Mouse (Mus musculus) natural killer cell, adult 2 months (primary cell): Measurements from ENCODE around the gene Cmya5.

ENCODE experiments used
- DNase-seq, 2 experiments: peaks; one replicate each; pipeline ENCODE4 v3.0.0; 2022; ENCODE audit warnings: low spot score in 2 of 2

Gene Cmya5

DNA sequence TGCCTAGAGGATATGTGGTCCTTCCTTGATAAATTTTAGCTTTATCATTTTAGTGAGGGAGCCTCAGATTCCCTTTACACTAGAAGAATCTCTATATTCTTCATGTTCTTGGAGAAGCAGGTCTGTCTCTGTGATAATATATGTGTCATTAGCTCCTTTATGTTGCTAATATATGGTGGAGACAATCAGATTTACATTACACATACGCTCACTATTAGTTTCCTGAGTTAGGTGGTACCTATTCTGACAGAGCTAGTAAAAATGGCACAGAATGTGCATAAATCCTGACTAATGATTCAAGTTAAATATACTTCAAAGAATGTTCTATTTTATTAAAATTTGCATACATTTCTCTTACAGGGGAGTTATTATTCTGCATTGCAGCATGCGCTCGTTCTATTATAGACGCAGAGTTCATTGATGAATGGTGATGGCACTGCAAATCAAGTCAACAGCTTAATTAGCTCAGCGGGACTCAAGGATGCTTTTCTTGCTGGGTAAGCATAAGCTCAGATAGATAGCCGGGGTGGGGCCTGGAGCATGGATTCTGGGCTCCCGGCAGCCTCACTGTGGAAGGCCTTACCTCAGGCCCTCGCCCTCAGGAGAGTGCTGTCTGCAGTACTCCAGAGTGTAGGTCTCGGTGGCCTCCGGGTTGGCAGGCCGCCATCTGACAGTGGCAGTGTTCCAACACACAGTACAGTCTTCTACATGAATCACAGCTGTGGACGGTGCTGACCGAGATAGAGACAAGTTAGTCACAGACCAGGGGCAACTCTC, 81.5 kb downstream of the Cmya5 start:
- no peak for DNase-seq

DNA sequence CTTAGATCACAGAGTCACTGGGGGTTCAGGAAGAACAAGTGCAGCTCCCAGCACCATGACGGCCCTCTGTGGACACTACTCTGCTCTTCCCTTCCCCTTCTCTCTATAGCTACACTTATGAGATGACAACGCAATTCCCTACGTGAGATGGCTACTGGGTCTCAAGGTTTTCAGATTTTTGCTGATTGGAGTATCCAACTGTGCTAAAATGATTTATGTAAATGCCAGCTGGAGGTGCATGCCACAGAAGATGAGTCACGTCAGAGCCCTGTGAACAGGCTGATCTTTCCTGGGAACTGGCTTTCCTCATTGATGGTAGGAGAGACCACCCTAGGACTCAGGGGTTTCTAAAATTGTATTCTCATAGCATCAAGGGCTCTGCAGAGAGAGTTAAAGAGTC, 83.2 kb downstream of the Cmya5 start:
- no peak for DNase-seq

DNA sequence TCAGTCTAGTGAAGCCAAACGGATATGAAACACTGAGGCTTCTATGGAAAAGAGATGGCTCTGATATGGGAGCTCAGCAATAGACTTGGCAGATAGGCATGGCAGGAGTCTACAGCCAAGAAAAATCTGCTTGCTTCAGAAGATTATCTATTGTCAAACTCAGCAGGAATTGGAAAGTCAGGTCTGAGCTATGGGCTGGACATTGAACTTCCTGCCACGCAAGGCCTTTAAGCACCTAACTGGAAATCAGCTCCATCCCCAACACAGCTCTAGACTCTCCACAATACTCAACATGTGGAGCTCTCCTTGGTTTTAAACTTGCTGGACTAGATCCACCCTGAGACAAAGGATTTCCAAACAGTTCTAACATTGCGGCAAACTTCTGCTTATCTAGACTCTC, 84.1 kb downstream of the Cmya5 start:
- no peak for DNase-seq

DNA sequence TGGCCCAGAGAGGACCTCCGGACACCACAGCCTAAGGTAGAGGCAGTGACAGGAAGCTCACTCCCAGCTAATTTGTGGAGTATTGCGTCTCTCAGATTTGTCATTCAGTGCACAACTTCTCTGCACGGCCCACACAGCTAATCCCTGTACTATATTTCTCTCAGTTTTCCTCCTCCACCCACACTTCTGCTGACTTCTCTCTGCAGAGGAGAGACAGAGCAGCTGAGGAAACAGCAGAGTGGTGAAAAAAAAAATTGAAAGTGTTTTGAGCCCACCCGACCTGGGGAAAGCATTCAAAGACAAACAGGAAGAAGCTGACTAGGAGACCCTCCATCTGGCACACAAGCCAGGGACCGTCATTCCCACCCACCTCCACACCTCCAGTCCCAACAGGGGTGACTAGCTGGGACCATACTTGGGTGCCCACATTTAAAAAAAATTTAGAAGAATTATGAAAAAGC, 85.9 kb downstream of the Cmya5 start:
- DNase-seq, result no peak

DNA sequence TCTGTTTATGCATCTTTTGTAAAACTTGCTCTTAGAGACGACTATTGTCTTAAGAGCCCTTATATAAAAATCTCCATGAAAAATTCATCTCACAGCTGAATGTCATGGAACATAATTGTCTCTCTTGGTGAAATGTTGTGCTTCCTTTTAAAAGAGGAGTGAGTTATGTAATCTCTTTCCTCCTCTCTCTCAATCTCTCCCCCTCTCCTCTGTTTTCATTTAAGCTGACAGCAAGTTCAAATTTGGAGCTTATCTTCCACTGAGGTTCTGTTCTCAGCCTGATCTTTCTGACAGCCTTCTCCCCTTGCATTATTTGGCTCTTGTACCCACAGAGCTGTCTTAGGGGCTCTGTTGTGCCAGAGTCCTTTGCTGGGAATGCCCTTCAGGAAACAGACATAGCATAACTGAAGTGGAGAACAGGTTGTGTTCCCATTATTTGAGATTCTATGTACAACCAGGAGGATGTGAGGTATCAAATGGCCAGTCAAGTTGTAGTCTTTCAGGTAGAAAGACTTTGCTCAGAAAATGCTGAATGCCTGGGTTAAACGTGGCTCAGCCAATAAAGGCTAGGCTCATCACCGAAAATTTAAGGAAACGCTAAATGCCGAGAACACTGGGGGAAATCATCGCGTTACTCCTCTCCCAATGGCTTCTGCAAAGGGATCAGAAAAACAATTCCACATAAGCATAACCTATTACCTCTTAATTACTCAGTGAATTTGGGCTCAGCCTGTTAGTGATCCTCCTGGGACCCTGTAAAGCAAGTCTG, 86.8 kb downstream of the Cmya5 start:
- no peak for DNase-seq

DNA sequence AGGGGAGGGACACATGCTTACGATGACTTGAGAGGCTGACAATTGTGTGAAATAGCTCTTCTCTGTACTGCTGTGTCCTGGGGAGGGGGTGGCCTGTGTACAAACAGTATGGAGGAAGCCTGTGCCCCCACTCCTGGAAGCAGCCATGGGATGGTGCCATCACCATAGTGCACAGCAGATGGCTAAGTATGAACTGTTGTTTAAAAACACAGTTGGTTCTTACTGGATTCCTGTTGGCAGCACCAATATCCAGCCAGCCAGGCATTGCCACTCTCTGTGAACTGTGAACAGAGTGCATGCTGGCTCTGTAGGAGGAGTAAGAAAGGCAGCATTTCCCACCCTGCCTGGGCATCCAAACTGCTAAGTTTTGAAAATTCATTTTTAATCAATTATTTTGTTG, 88.4 kb downstream of the Cmya5 start:
- DNase-seq, result no peak

DNA sequence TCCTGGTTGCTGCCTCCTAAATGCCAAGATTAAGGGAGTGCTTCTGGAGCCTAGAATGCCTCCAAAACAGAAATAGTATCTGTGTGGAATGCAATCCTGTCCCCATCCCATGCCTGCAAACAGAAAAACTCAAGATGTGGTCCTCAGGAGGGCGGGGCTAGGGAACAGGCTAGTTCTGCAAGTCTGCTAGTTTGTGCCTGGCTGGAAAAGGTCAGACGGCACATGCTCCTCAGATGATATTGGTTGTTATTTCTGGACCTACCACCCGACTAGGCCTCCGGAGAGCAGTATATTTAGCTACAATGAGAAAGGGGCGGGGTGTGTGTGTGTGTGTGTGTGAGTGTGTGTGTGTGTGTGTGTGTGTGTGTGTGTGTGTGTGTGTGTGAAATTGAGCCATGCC, 93.0 kb downstream of the Cmya5 start:
- no peak for DNase-seq

DNA sequence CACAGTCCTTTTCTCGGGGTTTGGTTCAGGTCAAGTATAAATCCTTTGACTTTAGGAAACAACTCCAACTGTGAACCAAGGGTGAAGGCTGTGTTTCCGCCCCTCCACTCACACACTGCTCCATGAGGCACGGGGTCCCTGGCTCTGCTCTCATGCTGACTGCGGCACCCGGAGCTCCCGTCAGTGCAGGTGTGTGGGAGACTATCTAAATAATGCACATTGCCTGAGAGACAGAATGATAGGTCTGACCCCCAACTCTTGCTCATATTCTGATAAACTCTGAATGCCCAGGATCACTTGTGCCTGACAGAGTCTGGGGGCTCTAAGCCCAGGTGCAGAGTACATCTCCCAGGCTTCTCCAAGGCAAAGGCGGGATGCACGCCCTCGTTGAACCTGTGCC, 103.5 kb downstream of the Cmya5 start:
- DNase-seq, result no peak

DNA sequence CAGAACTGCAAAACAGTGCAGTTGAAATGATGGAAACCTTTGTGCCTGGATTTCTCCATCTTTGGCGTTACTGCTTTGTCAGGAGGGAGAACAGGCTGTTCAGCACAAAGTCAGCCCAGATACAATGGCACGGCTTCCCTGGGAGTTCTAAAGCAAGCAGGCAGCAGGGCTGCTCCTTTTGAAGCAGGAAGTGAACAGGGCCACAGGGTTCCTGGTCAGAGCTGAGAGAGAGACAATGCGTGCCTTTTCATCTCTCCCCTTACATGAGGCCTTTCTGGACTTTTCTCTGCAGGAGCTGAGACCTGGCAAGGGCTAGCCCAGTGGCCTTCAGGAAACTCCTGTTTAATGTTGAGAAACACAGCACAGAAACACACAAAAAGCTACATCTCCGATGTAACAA, 108.3 kb downstream of the Cmya5 start:
- DNase-seq, result no peak

DNA sequence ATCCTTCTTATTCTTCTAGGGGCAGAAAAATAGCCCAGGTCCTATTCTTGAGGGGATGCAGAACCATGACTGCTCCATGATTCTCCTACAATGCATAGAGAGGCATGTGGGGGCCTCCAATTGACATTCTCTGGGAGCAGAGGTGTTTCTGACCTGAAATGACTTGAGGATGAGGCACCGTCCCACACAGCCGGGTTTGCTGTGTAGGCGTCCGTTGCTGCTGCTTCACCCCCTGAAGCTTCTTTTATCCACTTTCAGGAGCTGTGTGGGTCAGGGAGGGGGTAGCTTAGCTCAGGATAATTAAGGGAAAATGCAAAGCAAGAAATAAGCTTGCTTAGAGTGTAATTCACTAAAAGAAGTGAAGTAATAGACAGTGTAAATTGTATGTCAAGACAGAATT, 115.2 kb downstream of the Cmya5 start:
- DNase-seq, result no peak

DNA sequence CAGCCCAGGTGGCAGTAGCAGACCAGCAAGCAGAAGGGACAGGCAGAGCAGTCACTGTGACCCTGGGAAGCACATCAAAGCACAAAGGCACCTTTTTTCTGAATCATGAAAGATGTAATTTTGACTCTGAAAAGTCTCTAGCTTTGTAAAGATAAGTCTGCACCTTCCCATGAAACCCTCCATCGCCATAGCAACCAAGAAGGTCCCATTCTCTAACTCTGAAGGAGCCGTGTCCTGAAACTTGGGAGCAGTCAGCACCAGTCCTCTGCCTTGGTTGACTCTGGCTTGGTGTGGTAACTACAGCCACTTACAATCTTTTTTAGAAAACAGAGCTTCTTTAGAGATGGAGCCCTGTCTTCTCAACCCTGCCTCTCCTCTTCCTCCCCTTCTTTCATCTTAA, 119.7 kb downstream of the Cmya5 start:
- DNase-seq, result no peak

DNA sequence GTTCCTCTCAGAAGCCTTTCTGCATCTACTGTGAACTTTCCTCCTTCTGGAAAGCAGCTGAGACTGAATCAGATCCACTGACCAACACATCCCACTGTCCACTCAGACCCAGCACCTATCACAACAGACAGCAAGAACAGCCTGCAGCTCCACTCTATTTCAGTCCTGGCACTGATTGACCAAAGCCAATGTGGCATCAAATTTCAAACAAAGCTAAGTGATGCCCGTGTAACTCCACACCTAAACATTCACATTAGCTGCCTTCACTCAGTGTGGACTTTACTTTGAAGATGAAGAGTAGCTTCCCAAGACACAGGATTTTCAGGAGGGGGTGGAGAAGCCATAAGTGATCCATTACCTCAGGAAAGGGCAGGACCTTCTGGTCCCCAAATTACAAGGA, 122.4 kb downstream of the Cmya5 start:
- no peak for DNase-seq

DNA sequence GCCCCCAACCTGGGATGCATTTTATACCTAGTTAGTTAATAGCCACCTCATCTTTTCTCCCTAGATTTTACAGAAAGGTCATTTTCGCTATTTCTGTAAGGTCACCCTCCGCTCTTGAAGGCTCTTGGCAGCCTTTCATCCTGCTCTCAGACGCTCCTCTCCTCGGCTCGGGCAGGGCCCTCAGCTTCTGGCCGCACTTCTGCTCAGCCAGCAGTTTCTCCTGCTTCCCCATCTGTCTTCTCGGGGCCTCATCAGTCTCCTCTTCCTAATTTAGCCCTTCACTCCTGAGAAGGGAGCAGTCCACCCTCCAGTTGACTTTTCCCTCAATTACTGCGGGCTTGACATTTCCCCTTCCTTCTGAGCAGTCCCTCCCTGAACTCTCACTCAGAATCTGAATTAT, 131.6 kb downstream of the Cmya5 start:
- no peak for DNase-seq

DNA sequence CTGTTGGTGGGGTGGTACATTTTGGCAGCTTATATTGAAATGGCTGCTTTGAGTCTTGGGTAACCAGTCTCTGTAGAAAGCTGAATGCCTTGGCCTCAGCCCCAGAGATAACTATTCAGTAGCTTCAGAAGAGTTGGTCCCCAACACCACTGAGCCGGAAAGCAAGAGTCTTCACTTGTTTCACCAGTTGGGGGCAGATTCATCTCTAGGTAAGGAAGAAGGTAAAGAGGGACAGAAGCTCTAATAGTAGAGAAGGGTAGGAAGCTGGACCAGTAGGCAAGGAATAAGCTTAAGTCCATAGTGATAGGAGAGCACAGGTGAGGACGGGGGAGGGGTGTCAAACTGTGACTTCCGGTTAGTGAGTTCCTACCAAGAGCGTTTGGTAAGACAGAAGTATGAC, 133.2 kb downstream of the Cmya5 start:
- no peak for DNase-seq

DNA sequence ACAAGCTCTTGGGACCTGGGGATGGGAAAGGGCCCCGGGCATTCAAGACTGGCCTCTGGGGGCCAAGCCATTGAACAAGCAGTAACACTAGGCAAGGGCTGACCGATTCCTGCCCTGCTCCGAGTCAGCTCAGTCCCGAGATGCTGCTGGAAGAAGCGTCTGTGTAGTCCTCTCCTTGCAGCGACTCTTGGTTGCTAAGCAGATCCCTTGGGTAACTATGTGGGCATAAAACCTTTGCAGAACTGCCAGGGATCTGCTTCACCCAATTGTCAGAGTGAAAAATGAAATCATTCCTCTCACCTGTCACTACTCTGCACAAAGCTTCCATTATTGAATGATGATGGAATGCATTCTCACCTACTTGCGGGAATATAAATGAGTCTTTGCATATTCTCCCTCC, 134.0 kb downstream of the Cmya5 start:
- DNase-seq, result no peak

DNA sequence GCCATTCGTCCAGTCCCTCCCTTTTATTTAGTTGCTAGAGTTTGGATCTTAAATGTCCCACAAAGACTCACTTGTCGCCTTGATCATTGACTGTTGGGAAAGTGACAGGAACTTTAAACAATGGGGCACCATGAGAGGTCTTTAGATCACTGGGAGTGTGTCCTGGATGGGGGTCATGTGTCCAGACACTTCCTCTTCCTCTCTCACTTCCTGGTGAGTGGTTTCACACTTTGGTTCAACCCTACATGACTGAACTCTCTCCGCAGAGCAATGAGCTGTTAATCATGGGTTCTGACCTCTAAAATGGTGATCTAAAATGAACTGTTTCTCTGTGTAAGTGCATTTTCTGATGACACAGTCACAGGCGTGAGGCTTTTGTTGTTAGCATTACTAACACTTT, 137.4 kb downstream of the Cmya5 start:
- peak; percentile 8 to 10 for DNase-seq

DNA sequence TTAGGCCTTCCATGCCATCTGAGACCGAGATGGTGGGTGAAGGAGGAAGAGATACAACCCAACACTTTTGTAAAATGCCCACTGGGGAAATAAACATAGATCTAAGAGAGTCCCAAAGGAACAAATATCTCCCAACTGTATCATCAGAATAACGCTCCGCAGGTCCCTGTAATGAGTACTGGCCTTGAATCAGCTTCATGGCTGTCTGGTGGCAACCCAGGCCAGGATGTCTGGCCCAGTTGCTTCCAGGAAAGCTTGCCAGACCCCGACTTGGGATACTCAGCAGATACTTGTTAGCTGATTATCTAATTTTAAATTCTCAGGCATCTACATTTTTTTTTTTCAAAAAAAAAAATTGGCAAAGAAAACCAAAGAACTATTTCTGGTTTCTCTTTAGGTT, 138.2 kb downstream of the Cmya5 start:
- DNase-seq, result no peak

DNA sequence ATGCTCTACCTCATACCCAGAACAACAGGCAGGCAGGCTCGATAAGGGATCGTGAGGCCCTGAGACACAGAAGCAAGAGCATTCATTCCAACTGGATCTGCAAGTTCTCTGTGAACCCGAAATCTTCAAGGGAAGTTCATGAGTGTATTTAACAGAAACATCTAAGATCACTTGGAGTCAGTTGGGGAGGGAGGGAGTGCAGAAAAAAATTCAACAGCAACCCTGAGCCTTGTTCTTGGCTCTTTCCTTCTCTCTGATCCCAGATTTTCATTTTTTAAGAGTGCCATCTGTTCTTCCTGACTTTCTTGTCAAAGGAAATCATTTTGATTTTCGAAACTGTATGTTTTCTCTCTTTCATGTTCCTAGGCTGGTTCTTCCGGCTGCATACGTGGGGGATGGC, 140.5 kb downstream of the Cmya5 start:
- no peak for DNase-seq

DNA sequence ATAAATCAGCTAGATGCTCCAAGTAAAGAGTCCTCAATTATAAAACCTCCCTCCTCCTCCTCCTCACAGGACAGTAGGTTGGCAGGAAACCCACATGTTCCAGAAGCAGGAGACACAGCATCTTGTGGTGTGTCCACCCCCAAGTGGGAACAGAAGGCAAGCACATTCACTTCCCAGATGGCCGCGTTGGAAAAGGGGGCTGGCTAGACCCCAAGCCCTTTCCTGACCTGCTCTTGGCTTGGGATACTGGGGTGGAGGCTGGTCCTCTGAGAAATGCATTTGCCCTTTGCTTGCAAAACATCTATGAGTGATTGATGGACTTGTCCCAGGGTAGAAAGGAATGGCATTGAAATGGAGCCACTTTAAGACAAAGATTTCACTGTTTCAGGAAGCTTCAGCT, 142.1 kb downstream of the Cmya5 start:
- DNase-seq, result no peak

DNA sequence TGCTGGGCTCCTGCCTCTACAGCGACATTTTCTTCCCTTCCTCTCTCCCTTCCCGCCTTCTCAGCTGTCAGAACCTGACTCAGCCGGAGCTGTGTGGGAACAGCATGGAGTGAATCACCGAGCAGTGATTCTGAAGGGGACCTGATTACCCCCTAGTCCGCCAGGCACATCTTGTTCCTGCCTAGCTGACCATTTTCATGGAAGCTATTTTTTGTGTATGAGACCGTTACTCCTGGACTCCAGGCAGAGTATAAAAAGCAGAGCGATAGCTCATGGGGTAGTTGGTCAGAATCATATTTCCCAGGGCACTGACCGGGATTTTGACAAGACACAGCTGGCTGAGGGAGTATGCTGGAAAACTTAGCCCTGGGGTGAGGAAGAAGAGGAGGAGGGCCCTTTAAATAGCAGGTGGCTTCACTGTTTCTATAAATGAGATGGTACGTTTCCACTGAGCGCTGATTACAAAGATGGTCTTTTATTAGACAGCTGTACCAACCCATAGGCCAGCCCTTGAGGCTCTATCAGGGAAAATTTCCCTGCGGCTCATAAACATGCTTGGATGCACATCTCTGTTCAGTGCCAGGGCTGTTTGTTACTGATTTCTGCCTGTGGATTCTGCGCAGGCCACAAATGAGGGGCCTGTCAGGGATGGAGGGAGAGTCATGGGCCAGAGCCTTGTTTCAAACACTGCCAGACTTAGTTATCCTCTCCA, 143.7 kb downstream of the Cmya5 start:
- no peak for DNase-seq

DNA sequence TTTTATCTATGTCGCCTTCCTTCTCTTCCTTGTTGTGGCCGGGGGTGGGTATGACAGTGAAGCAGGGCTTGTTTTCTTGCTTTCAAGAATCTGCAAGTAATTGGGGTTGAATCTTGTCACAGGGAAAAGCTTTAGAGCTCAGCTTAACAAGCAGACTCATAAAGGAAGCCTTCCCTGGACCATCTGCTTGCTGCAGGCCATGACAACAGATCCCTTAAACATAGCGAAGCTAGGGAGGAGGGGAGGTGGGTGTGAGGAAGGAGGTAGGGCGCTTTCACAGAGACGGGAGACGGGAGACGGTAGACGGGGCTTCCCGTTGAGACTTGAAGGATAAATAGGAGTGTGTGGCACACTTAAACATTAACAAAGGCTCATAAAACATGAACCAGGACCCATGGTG, 144.7 kb downstream of the Cmya5 start:
- no peak for DNase-seq

DNA sequence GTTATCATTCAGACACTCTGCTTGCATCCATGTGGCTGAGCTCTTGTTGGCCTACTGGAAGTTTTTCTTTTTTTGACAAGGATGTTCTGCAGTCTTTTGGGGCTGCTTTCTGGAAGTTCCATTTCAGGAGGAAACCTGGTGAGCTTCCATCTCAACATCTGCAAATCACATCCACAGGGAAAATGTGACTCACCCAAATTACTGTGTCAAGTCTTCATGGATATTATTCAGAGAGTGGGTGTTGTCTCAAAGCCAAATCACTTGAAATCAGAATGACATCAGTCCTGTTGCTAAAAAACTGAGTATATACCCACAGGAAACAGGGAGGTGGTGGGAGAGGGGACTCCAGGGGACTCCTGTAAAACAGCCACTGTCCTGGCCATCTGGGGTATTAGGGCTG, 149.8 kb downstream of the Cmya5 start:
- no peak for DNase-seq

DNA sequence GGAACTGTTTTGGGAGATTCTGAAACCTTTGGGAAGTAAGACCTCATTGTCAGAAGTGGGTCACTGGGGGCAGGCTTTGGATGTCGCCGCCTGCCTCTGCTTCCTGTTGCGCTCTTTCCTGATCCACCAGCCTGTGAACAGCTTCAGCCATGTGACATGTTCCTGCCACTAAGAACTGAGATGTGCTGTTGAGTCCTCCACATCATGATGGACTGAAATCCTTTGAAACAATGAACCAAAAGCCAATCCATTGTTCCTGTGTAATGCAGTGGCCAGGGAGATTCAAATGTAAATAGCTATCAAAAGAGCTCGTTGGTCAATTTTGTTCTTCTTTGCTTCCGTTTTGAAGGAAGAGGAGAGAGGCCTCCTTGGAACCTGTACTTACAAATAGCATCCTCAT, 151.7 kb downstream of the Cmya5 start:
- DNase-seq, result no peak
